In the genomic region with DNA sequence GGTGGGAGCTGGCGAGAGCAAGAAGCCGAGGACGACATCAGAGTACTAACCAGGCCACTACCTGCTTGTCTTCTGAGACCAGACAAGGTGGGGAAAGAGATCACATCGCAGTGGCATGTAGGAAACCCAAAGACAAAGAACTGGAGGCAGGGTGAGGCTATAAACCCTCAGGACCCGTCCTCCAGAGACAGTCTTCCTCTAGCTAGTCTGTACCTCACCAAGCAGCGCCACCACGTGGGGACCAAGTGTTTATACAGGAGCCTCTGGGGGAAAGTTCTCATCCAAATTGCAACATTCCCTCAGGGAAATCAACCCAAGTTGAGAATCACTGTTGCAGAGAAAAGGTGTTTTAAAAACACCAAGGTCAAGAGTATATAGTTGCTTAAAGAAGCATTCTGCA, we compare ENCODE assay signal across 16 mouse cellular contexts. TPM values are rescaled to one million over a fixed set of nuclear protein-coding genes. Genes with fewer than 3 reads are reported as not detected.
DNase-seq lines count a peak whose midpoint lies in the region; ATAC-seq and TF ChIP-seq lines count a peak whose summit lies in the region.
"Had no signal": no experiment of that assay in that cellular context is flagged by ENCODE, and none has a peak within 500 bp of the region (broad histone marks: within the 10 kb centered on the region; RNA-seq: fewer than 3 reads in every experiment).

No protein-coding gene starts in this region.

- 0 out of 2 replicates have a peak, but pooled peaks cover under 1% of the 10 kb centered on the region for H3K4me1 ChIP-seq in heart, embryonic 12.5 days (replicated peaks)
- no peaks in the 10 kb centered on the region for H3K4me1 ChIP-seq in lung, postnatal 0 days (ENCODE audit: insufficient read depth, low read depth, low read length)
- H3K4me1 ChIP-seq in small intestine, adult 2 months (ENCODE audit: control insufficient read depth, insufficient read depth, insufficient read length, low read length): no peaks in the 10 kb centered on the region
- H3K4me1 ChIP-seq: embryonic facial prominence, embryonic 12.5 days; hindbrain, embryonic 15.5 days; limb, embryonic 15.5 days had no signal

- no peak for TF ChIP-seq POLR2A in small intestine, adult 2 months (IDR thresholded peaks at IDR 0.05; ENCODE audit: low read depth, low read length)

- no peak overlapping the region for H3K4me3 ChIP-seq in heart, embryonic 12.5 days
- H3K4me3 ChIP-seq in lung, postnatal 0 days (ENCODE audit: low read depth, low read length): no peak overlapping the region
- no peak overlapping the region for H3K4me3 ChIP-seq in small intestine, adult 2 months (ENCODE audit: low read depth, low read length)
- H3K4me3 ChIP-seq: embryonic facial prominence, embryonic 12.5 days; hindbrain, embryonic 15.5 days; limb, embryonic 15.5 days had no signal

- H3K9me3 ChIP-seq in heart, embryonic 12.5 days (replicated peaks): no peaks in the 10 kb centered on the region
- no peaks in the 10 kb centered on the region for H3K9me3 ChIP-seq in lung, postnatal 0 days (ENCODE audit: low read length)
- H3K9me3 ChIP-seq: embryonic facial prominence, embryonic 12.5 days; hindbrain, embryonic 15.5 days; limb, embryonic 15.5 days had no signal

- TF ChIP-seq EP300 in lung, postnatal 0 days (IDR thresholded peaks at IDR 0.05): no peak

- peaks cover 80% of the 10 kb centered on the region for H3K36me3 ChIP-seq in heart, embryonic 12.5 days
- peaks cover 29% of the 10 kb centered on the region; the same call in 1 of the 2 replicates for H3K36me3 ChIP-seq in lung, postnatal 0 days (ENCODE audit: insufficient read depth, low read length)
- peaks cover 42% of the 10 kb centered on the region for H3K36me3 ChIP-seq in small intestine, adult 2 months (ENCODE audit: control insufficient read depth, insufficient read depth, low read length)

- no peak for ATAC-seq in heart, embryonic 12.5 days (ENCODE audit: insufficient number of reproducible peaks, low FRiP score)
- ATAC-seq in lung, postnatal 0 days: no peak

- no peaks in the 10 kb centered on the region for H3K27me3 ChIP-seq in heart, embryonic 12.5 days (replicated peaks)
- no peaks in the 10 kb centered on the region for H3K27me3 ChIP-seq in lung, postnatal 0 days (replicated peaks; ENCODE audit: insufficient read depth, low read length)
- no peaks in the 10 kb centered on the region for H3K27me3 ChIP-seq in small intestine, adult 2 months (ENCODE audit: control insufficient read depth, insufficient read depth, low read length)
- H3K27me3 ChIP-seq: embryonic facial prominence, embryonic 12.5 days; hindbrain, embryonic 15.5 days; limb, embryonic 15.5 days had no signal

- H3K27ac ChIP-seq in heart, embryonic 12.5 days (ENCODE audit: poor library complexity, severe bottlenecking): no peak overlapping the region
- no peak overlapping the region for H3K27ac ChIP-seq in lung, postnatal 0 days (ENCODE audit: low read length)
- no peak overlapping the region for H3K27ac ChIP-seq in small intestine, adult 2 months (ENCODE audit: insufficient read depth, low read depth, low read length)
- H3K27ac ChIP-seq: embryonic facial prominence, embryonic 12.5 days; hindbrain, embryonic 15.5 days; limb, embryonic 15.5 days had no signal

- DNase-seq in heart, adult 11 months: peak; percentile 65
- no peak for DNase-seq in lung, postnatal 0 days (ENCODE audit: low spot score)
- no peak for DNase-seq in lung, postnatal 36 days
- peak; percentile 82 for DNase-seq in R1 (ENCODE audit: low read depth, low spot score)
- DNase-seq in kidney, adult 9 months: no peak
- DNase-seq: cerebellum, adult 18-20 months; gastrocnemius, postnatal 25 days; right cerebral cortex, adult 18-20 months; spleen, adult 18-20 months; thymus, adult 18-20 months had no signal

- no peak overlapping the region for H3K4me2 ChIP-seq in heart, embryonic 12.5 days
- no peak overlapping the region for H3K4me2 ChIP-seq in lung, postnatal 0 days (replicated peaks; ENCODE audit: low read depth, low read length)
- H3K4me2 ChIP-seq: embryonic facial prominence, embryonic 12.5 days; heart, embryonic 11.5 days; hindbrain, embryonic 15.5 days; limb, embryonic 15.5 days had no signal

- H3K9ac ChIP-seq in heart, embryonic 12.5 days: no peak overlapping the region
- H3K9ac ChIP-seq in lung, postnatal 0 days (replicated peaks; ENCODE audit: low read depth): no peak overlapping the region
- H3K9ac ChIP-seq: embryonic facial prominence, embryonic 12.5 days; hindbrain, embryonic 15.5 days; limb, embryonic 15.5 days had no signal

- WGBS in heart, embryonic 12.5 days: 75% methylated on average over 7 of the region's 7 CpGs
- WGBS in lung, postnatal 0 days: 83% methylated on average over 7 of the region's 7 CpGs
- WGBS in small intestine, adult 2 months: 83% methylated on average over 7 of the region's 7 CpGs

- TF ChIP-seq CTCF in lung, postnatal 0 days (IDR thresholded peaks at IDR 0.05): peak; percentile 25
- peak; percentile 15; the same call in 1 of the 2 replicates for TF ChIP-seq CTCF in small intestine, adult 2 months (IDR thresholded peaks at IDR 0.05; ENCODE audit: extremely low read depth, insufficient read length, insufficient replicate concordance, low read depth, low read length)

RNA-seq across cellular contexts. Expression of a gene that starts 18.2 kb away (rescaled TPM):
- 42.1 and 43.2 TPM in 2 replicates for polyA plus RNA-seq in heart, embryonic 12.5 days (2016; fragmentation: Nextera tagmentation; extraction: Ambion mirVana)
- 9.7 and 10.3 TPM in 2 replicates for polyA plus RNA-seq in lung, postnatal 0 days (2015; fragmentation: Nextera tagmentation; extraction: Ambion mirVana)
- 5.3 and 9.9 TPM in 2 replicates for polyA plus RNA-seq in small intestine, adult 2 months (2012; rRNA removed)

RNA-seq across cellular contexts. Expression of a gene that starts 18.4 kb away (rescaled TPM):
- polyA plus RNA-seq in heart, embryonic 12.5 days (2016; fragmentation: Nextera tagmentation; extraction: Ambion mirVana): 32.3 and 32.9 TPM in 2 replicates
- polyA plus RNA-seq in lung, postnatal 0 days (2015; fragmentation: Nextera tagmentation; extraction: Ambion mirVana): 17.4 and 17.7 TPM in 2 replicates
- 2.8 and 2.9 TPM in 2 replicates for polyA plus RNA-seq in small intestine, adult 2 months (2012; rRNA removed)

Comparison
In these comparisons a context has a peak if more than half of its experiments do, and no peak if none do; other contexts are left out.
1. DNase-seq: peak in heart, adult 11 months (single experiment) and R1 (single experiment); none in lung, postnatal 0 days (single experiment), lung, postnatal 36 days (single experiment) and kidney, adult 9 months (single experiment).